Mouse (Mus musculus): ENCODE measurements around the gene Gtf2h1. TPM values are rescaled to one million over a fixed set of nuclear protein-coding genes. Genes with fewer than 3 reads are reported as not detected.
A peak's percentile ranks its signal among the peaks of the same experiment; 100 is the strongest.
"Not testable (repeated sequence)": the region's sequence is repeated elsewhere in the genome, so short reads cannot be mapped to it uniquely, and the experiment has no call there.

Gtf2h1 gene
- polyA plus RNA-seq, 1 experiment from 2014 or later, result 29.0 TPM

DNA sequence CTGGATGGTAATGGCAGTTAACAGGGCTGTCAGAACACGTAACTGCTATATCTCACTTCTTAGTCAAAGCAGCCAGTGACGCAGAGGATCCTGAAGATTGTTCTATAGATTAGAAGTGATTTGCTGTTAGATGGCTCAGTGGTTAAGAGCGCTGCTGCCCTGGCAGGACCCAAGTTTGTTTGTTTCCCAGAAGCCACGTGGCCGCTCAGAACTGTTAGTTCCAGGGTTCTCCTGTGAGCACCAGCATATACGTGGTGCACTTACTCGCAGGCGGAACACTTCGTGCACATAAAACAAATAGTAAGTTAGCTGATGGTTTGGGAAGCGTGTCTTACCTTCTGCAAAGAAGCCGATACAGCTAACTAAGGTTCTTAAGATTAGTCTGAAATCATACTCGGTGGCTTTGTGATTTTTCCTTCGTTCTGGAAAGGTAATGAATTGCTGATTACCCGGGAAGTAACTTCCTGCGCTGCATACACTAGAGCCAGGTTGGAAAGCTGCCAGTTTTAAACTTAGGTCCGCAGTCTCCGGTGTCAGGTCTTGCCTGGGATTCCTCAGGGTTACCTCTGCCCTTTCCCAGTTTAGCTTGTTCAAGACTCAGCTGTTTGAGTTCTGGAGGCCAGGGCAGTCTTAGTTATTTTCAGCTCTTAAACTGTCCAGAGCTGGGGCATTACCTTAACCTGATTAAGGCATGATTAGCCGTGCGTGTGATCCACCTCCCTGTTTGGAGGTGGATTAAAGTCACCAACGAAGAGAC, 31.3 kb downstream of the Gtf2h1 start:
- no peak overlapping the region for H3K9ac ChIP-seq (ENCODE audit: low read length)
- H3K27me3 ChIP-seq (ENCODE audit: control insufficient read depth, insufficient read depth, low read length), result no peaks in the 10 kb centered on the region
- no peak overlapping the region for H3K27ac ChIP-seq (replicated peaks)
- H3K36me3 ChIP-seq (ENCODE audit: control insufficient read depth, insufficient read depth, low read length), result peaks cover 3% of the 10 kb centered on the region; the same call in 1 of the 2 replicates
- H3K4me1 ChIP-seq (replicated peaks; ENCODE audit: control insufficient read depth, insufficient read depth), result no peaks in the 10 kb centered on the region
- TF ChIP-seq CTCF (IDR thresholded peaks at IDR 0.05; ENCODE audit: low read depth), result no peak
- no peak for TF ChIP-seq EP300 (optimal IDR thresholded peaks at IDR 0.05)
- H3K4me3 ChIP-seq (ENCODE audit: low read depth, low read length), result no peak overlapping the region
- no peak for DNase-seq (ENCODE audit: low spot score)
- no peak overlapping the region; the same call in 1 of the 2 replicates for H3K4me2 ChIP-seq (replicated peaks; ENCODE audit: low read depth)
- 45% methylated on average over 20 of the region's 20 CpGs for WGBS
- 0 out of 2 replicates have a peak, but pooled peaks have one; percentile 54 for ATAC-seq (ENCODE audit: low FRiP score, low TSS enrichment)
- H3K9me3 ChIP-seq (ENCODE audit: control insufficient read depth, low read length), result no peaks in the 10 kb centered on the region

DNA sequence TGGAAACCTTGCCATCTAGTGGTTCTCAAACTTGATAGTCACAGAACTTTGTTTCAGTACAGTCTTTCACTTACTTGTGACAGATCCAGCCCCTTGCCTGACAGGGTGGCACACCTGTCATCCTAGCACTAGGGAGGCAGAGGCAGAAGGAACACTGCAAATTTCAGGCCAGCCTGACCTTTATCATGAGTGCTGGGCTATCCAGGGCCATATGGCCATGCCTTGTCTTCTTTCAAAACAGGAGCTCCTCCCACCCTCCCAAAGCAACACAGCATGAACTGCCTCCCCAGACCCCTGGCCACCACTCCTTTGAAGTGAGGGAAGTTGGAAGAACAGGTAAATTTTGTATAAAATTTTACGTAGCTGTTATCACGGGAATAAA, 31.9 kb downstream of the Gtf2h1 start:
- Histone ChIP-seq H3K9ac (ENCODE audit: low read length) (no peak overlapping the region), H3K4me3 (ENCODE audit: low read depth, low read length) (no peak overlapping the region), H3K4me1 (replicated peaks; ENCODE audit: control insufficient read depth, insufficient read depth) (no peaks in the 10 kb centered on the region), H3K27ac (replicated peaks) (no peak overlapping the region), H3K36me3 (ENCODE audit: control insufficient read depth, insufficient read depth, low read length) (no peaks in the 10 kb centered on the region), H3K9me3 (ENCODE audit: control insufficient read depth, low read length) (no peaks in the 10 kb centered on the region), H3K27me3 (ENCODE audit: control insufficient read depth, insufficient read depth, low read length) (no peaks in the 10 kb centered on the region), H3K4me2 (replicated peaks; ENCODE audit: low read depth) (no peak overlapping the region; the same call in 1 of the 2 replicates)
- no peak for TF ChIP-seq EP300 (optimal IDR thresholded peaks at IDR 0.05)
- TF ChIP-seq CTCF (IDR thresholded peaks at IDR 0.05; ENCODE audit: low read depth), result no peak
- DNase-seq (ENCODE audit: low spot score), result no peak
- no peak for ATAC-seq (ENCODE audit: low FRiP score, low TSS enrichment)
- 91% methylated on average over 2 of the region's 2 CpGs for WGBS

DNA sequence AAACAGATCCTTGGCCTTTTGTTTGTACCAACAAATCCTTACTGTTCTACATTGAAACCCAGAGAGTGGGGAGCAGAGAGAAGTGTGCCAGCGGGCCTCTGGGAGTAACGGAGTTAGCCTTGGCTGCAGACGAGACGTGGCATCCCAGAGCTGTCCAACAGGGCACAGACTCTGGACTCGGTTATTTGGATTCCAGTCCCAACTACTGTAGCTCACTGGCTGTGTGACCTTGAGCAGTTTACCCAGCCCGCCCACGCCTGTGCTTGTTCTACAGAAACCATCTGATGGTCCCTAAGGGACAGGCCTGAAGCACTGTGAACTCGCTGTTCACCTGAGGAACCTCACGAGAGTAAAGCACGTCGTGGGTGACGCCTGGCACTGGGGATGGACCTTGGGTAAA, 34.0 kb downstream of the Gtf2h1 start:
- no peaks in the 10 kb centered on the region for H3K27me3 ChIP-seq (ENCODE audit: control insufficient read depth, insufficient read depth, low read length)
- DNase-seq (ENCODE audit: low spot score) (no peak), ATAC-seq (ENCODE audit: low FRiP score, low TSS enrichment) (no peak)
- H3K4me2 ChIP-seq (replicated peaks; ENCODE audit: low read depth), result no peak overlapping the region
- no peaks in the 10 kb centered on the region for H3K9me3 ChIP-seq (ENCODE audit: control insufficient read depth, low read length)
- H3K9ac ChIP-seq (ENCODE audit: low read length), result no peak overlapping the region
- no peaks in the 10 kb centered on the region for H3K4me1 ChIP-seq (replicated peaks; ENCODE audit: control insufficient read depth, insufficient read depth)
- H3K27ac ChIP-seq (replicated peaks), result no peak overlapping the region
- H3K36me3 ChIP-seq (ENCODE audit: control insufficient read depth, insufficient read depth, low read length), result no peaks in the 10 kb centered on the region
- TF ChIP-seq CTCF (IDR thresholded peaks at IDR 0.05; ENCODE audit: low read depth), result no peak
- TF ChIP-seq EP300 (optimal IDR thresholded peaks at IDR 0.05), result no peak
- no peak overlapping the region for H3K4me3 ChIP-seq (ENCODE audit: low read depth, low read length)
- WGBS, result 78% methylated on average over 12 of the region's 12 CpGs

DNA sequence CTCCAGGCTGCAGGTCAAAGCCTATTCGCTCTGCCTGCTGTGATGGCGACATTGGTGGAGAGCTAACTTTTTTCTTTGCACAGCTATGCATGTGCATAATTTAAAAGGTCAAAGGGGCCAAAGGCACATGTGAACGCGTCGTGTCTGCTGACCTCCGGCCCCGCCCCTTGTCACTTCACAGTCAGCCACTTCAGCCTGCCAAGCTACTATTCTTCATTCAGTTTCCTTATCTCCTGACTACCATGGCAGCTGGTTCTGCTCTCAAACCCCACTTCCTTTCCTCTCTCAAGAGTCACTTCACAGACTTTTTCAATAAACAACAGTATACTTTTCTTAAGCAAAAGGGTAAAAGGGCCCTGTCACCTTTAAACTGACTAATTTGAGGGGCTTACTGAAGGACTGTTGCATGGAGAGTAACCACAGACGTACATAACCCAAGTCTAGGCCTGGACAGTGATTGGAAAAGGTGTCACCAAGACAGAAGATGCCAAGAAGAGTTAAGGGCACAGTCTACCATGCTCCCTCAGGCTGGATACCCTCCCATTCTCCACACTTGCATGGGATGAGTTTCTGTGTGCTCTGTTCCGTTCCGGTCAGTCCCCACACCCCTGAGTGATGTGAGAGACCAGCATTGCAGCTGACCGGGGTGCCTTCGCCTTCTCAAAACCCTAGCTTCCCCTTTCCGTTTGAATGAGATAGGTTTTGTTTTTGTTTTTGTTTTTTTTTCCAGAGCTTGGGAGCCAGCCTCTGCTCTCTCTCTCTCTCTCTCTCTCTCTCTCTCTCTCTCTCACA, 35.1 kb downstream of the Gtf2h1 start:
- H3K9me3 ChIP-seq (ENCODE audit: control insufficient read depth, low read length), result no peaks in the 10 kb centered on the region
- WGBS, result 58% methylated on average over 13 of the region's 13 CpGs
- no peak for TF ChIP-seq CTCF (IDR thresholded peaks at IDR 0.05; ENCODE audit: low read depth)
- TF ChIP-seq EP300 (optimal IDR thresholded peaks at IDR 0.05), result no peak
- H3K27me3 ChIP-seq (ENCODE audit: control insufficient read depth, insufficient read depth, low read length), result no peaks in the 10 kb centered on the region
- no peak overlapping the region for H3K4me3 ChIP-seq (ENCODE audit: low read depth, low read length)
- H3K4me2 ChIP-seq (replicated peaks; ENCODE audit: low read depth), result no peak overlapping the region
- H3K9ac ChIP-seq (ENCODE audit: low read length), result no peak overlapping the region
- H3K27ac ChIP-seq (replicated peaks), result 0 out of 2 replicates have a peak overlapping the region, but pooled peaks have one; percentile 18
- DNase-seq (ENCODE audit: low spot score), result no peak
- ATAC-seq (ENCODE audit: low FRiP score, low TSS enrichment), result no peak; the same call in 1 of the 2 replicates
- H3K4me1 ChIP-seq (replicated peaks; ENCODE audit: control insufficient read depth, insufficient read depth), result no peaks in the 10 kb centered on the region
- no peaks in the 10 kb centered on the region for H3K36me3 ChIP-seq (ENCODE audit: control insufficient read depth, insufficient read depth, low read length)

DNA sequence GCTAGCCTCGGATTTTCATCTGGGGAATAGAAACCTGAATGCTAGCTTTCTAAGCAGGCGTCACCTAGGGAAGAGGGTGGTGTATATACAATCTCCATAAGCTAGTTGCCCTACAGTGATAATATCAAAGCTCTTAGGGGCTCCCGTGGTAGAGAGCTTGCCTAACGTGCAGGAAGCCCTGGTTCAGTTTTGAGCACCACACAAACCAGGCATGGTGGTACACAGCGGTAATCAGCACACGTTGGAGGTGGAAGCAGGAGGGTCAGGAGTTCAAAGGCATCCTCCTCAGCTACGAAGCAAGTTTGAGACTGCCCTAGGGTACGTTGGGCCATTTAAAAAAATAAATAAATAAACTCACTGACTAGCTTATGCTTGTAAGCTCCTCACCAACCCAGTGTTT, 35.8 kb downstream of the Gtf2h1 start:
- Histone ChIP-seq H3K4me3 (ENCODE audit: low read depth, low read length) (no peak overlapping the region), H3K36me3 (ENCODE audit: control insufficient read depth, insufficient read depth, low read length) (no peaks in the 10 kb centered on the region), H3K27me3 (ENCODE audit: control insufficient read depth, insufficient read depth, low read length) (no peaks in the 10 kb centered on the region), H3K9ac (ENCODE audit: low read length) (no peak overlapping the region), H3K4me1 (replicated peaks; ENCODE audit: control insufficient read depth, insufficient read depth) (no peaks in the 10 kb centered on the region), H3K4me2 (replicated peaks; ENCODE audit: low read depth) (no peak overlapping the region), H3K9me3 (ENCODE audit: control insufficient read depth, low read length) (no peaks in the 10 kb centered on the region), H3K27ac (replicated peaks) (no peak overlapping the region)
- 75% methylated on average over 8 of the region's 8 CpGs for whole genome bisulfite sequencing
- no peak for ATAC-seq (ENCODE audit: low FRiP score, low TSS enrichment)
- no peak for DNase-seq (ENCODE audit: low spot score)
- TF ChIP-seq EP300 (optimal IDR thresholded peaks at IDR 0.05) (no peak), CTCF (IDR thresholded peaks at IDR 0.05; ENCODE audit: low read depth) (no peak)

DNA sequence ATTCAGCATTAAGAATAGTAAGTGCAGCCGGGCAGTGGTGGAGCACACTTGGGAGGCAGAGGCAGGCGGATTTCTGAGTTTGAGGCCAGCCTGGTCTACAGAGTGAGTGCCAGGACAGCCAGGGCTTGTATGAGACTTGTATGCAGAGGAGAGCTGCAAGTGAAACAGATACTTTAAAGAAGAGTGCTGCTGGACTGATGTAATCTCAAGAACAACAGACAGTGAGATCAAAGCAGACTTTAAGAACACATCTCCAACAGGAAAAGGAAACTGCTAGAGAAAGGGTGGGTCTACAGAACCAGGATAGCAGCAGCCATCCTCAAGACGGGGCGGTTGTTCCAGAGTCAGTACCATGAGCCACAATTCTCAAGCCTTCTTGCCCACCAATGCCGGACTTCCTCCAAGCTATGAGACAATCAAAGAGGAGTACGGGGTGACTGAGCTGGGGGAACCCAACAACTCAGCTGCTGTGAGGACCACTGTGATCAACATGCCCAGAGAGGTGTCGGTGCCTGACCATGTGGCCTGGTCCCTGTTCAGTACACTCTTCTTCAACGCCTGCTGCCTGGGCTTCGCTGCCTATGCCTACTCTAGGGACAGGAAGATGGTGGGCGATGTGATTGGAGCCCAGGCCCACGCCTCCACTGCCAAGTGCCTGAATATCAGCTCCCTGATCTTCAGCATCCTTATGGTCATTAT, 36.4 kb downstream of the Gtf2h1 start:
- not testable (repeated sequence) for DNase-seq (ENCODE audit: low spot score); H3K36me3 ChIP-seq (ENCODE audit: control insufficient read depth, insufficient read depth, low read length); H3K9ac ChIP-seq (ENCODE audit: low read length); H3K27ac ChIP-seq (replicated peaks); H3K4me2 ChIP-seq (replicated peaks; ENCODE audit: low read depth); H3K4me1 ChIP-seq (replicated peaks; ENCODE audit: control insufficient read depth, insufficient read depth); H3K4me3 ChIP-seq (ENCODE audit: low read depth, low read length); ATAC-seq (ENCODE audit: low FRiP score, low TSS enrichment); H3K27me3 ChIP-seq (ENCODE audit: control insufficient read depth, insufficient read depth, low read length); H3K9me3 ChIP-seq (ENCODE audit: control insufficient read depth, low read length)
- 93% methylated on average over 11 of the region's 11 CpGs for WGBS
